Mouse (Mus musculus) kidney, postnatal 10 days (tissue): ENCODE results near the gene Ifi44.

Source experiments
- DNase-seq: peaks from one replicate; pipeline ENCODE4 v3.0.0; 2021; ENCODE audit warnings: mixed read lengths

Ifi44 gene

GRCm38 (mm10) chr3:151749737-151750136, at the start of gene Ifi44:
Gene Ifi44 (minus strand): TSS chr3:151749960.
- peak; percentile 66 for DNase-seq

- no peak for DNase-seq
Observed at GRCm38 (mm10) chr3:151788622-151789021, 38.9 kb upstream of the Ifi44 start.

GRCm38 (mm10) chr3:151775089-151775488, 25.3 kb upstream of the Ifi44 start:
- peak; percentile 64 for DNase-seq

GRCm38 (mm10) chr3:151771074-151771473, 21.3 kb upstream of the Ifi44 start:
- peak; percentile 81 for DNase-seq

GRCm38 (mm10) chr3:151748514-151748913, 1.2 kb downstream of the Ifi44 start:
- no peak for DNase-seq

GRCm38 (mm10) chr3:151746058-151746457, 3.7 kb downstream of the Ifi44 start:
- DNase-seq = no peak

- DNase-seq = no peak
Observed at GRCm38 (mm10) chr3:151742223-151742622, 7.5 kb downstream of the Ifi44 start.

- DNase-seq = peak; percentile 24
Observed at GRCm38 (mm10) chr3:151716246-151716645, 33.5 kb downstream of the Ifi44 start.

GRCm38 (mm10) chr3:151707335-151707734, 42.4 kb downstream of the Ifi44 start:
- DNase-seq = no peak
